Comparison of ENCODE assay signal across 7 mouse cellular contexts in the genomic region with DNA sequence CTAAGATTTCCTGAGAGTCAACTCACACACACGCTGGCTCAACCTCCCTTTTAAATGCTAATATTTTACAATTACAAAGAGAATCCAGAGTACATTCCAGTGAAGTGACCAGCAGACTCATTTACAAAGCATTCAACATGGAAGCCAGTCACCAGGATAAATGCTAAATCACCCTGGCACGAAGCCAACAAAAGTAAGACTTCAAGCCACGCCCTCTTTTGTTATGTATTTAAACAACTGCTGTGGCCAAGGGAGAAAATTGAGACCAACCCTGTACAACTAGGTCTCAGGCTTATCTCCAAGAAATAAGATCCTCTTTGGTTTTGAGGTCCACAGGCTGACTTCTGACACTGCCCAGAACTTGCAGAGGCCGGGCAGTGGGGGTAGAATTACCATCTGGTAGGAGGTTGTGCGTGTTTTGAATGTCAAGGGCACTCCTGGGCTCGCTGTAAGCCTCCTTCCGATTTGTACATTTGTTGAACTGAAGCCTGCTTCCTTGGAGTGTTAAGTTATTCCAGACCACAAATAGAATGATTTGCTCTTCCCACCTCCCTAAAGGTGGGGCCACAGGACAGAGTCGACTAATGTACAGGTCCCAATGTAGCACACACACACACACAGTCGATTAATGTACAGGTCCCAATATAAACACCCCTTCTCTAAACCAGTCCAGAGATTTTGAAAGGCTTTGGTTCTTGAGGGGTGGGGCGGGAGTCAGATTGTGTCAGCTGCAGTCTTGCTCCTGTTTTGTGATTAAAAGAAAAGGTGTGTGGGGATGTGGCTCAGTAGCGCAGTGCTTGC. TPM values are rescaled to one million over a fixed set of nuclear protein-coding genes. Genes with fewer than 3 reads are reported as not detected.
DNase-seq lines count a peak whose midpoint lies in the region; ATAC-seq and TF ChIP-seq lines count a peak whose summit lies in the region.

No protein-coding gene starts in this region.

- H3K9ac ChIP-seq in MEL (ENCODE audit: control insufficient read depth, low read depth, low read length, poor library complexity, severe bottlenecking): no peak overlapping the region

- no peaks in the 10 kb centered on the region for H3K27me3 ChIP-seq in C2C12 (ENCODE audit: control insufficient read depth, insufficient read depth, insufficient read length)
- no peaks in the 10 kb centered on the region for H3K27me3 ChIP-seq in MEL (ENCODE audit: control insufficient read depth in 1 of 2, insufficient read depth in 2 of 2, low read length in 2 of 2)

- H3K27ac ChIP-seq in MEL (ENCODE audit: control insufficient read depth, low read depth, low read length): no peak overlapping the region

- no peaks in the 10 kb centered on the region for H3K9me3 ChIP-seq in MEL (replicated peaks; ENCODE audit: insufficient read depth, low read length)

- no peak for ATAC-seq in activated CD4-positive, CD25-positive, alpha-beta regulatory T cell, adult 4 months

- DNase-seq in MEL (ENCODE audit: low read depth, low spot score): peak; percentile 75
- peak; percentile 81 for DNase-seq in fibroblast of lung, adult 2 months (ENCODE audit: low read depth)
- DNase-seq in kidney, postnatal 36 days: peak; percentile 26 to 44
- peak; percentile 26 for DNase-seq in neural tube, embryonic 10.5 days (ENCODE audit: extremely low spot score, low spot score)
- no peak for DNase-seq in right cerebral cortex, postnatal 25 days

- no peak for TF ChIP-seq EP300 in MEL (IDR thresholded peaks at IDR 0.05; ENCODE audit: low read depth in 1 of 2, low read length in 2 of 2)

- H3K79me3 ChIP-seq in C2C12 (ENCODE audit: low read depth): no peaks in the 10 kb centered on the region

- no peak overlapping the region for H3ac ChIP-seq in C2C12 (ENCODE audit: control insufficient read depth, insufficient read length, low read depth)

- H3K36me3 ChIP-seq in C2C12 (ENCODE audit: control insufficient read depth, insufficient read depth) (no peaks in the 10 kb centered on the region), MEL (ENCODE audit: control insufficient read depth in 1 of 2, insufficient read depth in 2 of 2, low read length in 2 of 2) (peaks cover 0 to 15% of the 10 kb centered on the region in 2 experiments; a peak in 2 of 4 replicates)

- TF ChIP-seq POLR2A in MEL (IDR thresholded peaks at IDR 0.05; ENCODE audit: control insufficient read depth in 1 of 2, insufficient read depth in 1 of 2, low read depth in 1 of 2, low read length in 2 of 2, poor library complexity in 1 of 2): no peak

- TF ChIP-seq RAD21 in MEL (IDR thresholded peaks at IDR 0.05; ENCODE audit: low read depth, low read length): no peak

- no peaks in the 10 kb centered on the region for H3K79me2 ChIP-seq in C2C12 (ENCODE audit: control insufficient read depth, insufficient read depth)
- H3K79me2 ChIP-seq in MEL (ENCODE audit: control insufficient read depth, insufficient read depth, low read length, poor library complexity): no peaks in the 10 kb centered on the region

- TF ChIP-seq CTCF in C2C12 (IDR thresholded peaks at IDR 0.05; ENCODE audit: control insufficient read depth, insufficient read depth, insufficient read length): no peak
- TF ChIP-seq CTCF in MEL (IDR thresholded peaks at IDR 0.05 in 2 of 3, conservative IDR thresholded peaks at IDR 0.05 in 1 of 3; ENCODE audit: control insufficient read depth in 1 of 3, insufficient read depth in 1 of 3, low read depth in 2 of 3, low read length in 3 of 3, poor library complexity in 1 of 3, severe bottlenecking in 1 of 3): no peak

- H3K4me1 ChIP-seq in MEL (ENCODE audit: control insufficient read depth in 1 of 2, insufficient read depth in 2 of 2, low read length in 2 of 2): peaks cover 4 to 15% of the 10 kb centered on the region in 2 experiments; a peak in 2 of 4 replicates

- H3K4me3 ChIP-seq in C2C12 (ENCODE audit: insufficient read depth, poor library complexity, severe bottlenecking) (no peak overlapping the region), MEL (ENCODE audit: control insufficient read depth in 1 of 2, insufficient read depth in 1 of 2, low read depth in 2 of 2, low read length in 2 of 2) (no peak overlapping the region)

TF ChIP-seq in C2C12, 6 proteins besides CTCF, POLR2A, EP300 and RAD21:
- TF ChIP-seq CEBPB (IDR thresholded peaks at IDR 0.05; ENCODE audit: low read depth) (no peak), MAX (IDR thresholded peaks at IDR 0.05) (peak; percentile 52), FOSL1 (IDR thresholded peaks at IDR 0.05; ENCODE audit: insufficient read depth, low read length, poor library complexity, severe bottlenecking) (no peak), MYOD1 (IDR thresholded peaks at IDR 0.05; ENCODE audit: control insufficient read depth, insufficient read length, low read depth) (peak; percentile 7), USF1 (IDR thresholded peaks at IDR 0.05; ENCODE audit: low read depth) (no peak), MYOG (IDR thresholded peaks at IDR 0.05; ENCODE audit: control insufficient read depth, extremely low read depth, insufficient read length) (no peak)

TF ChIP-seq in MEL, 35 proteins besides CTCF, POLR2A, EP300 and RAD21:
- no peak for TF ChIP-seq NELFE (IDR thresholded peaks at IDR 0.05; ENCODE audit: low read depth, low read length)
- no peak for TF ChIP-seq MYB (IDR thresholded peaks at IDR 0.05; ENCODE audit: low read depth, low read length)
- TF ChIP-seq MEF2A (IDR thresholded peaks at IDR 0.05; ENCODE audit: extremely low read depth, insufficient replicate concordance, low read depth, low read length, poor library complexity, severe bottlenecking): no peak

RNA-seq across cellular contexts. Expression of a gene that starts 29.9 kb away (rescaled TPM):
- polyA plus RNA-seq in C2C12 (2012; fragmentation: generic; extraction: Trizol) (29.1 TPM), MEL (2012; ENCODE audit: insufficient read depth in 1 of 2, insufficient read length in 2 of 2, low read depth in 1 of 2, low replicate concordance in 2 of 2, missing spikeins in 1 of 2) (under 1 TPM in 1 of 2 experiments, not detected in 1; 0.15 TPM)
- total RNA-seq in MEL (2012; rRNA removed): 0.10 and 0.12 TPM in 2 replicates
- polyA plus RNA-seq in activated CD4-positive, CD25-positive, alpha-beta regulatory T cell, adult 4 months (2017; shearing (Covaris generic)): 1 to 10 TPM; 1.6 to 1.8 TPM

Comparison
In these comparisons a context has a peak if more than half of its experiments do, and no peak if none do; other contexts are left out.
1. RNA of a gene that starts 29.9 kb away (polyA plus RNA-seq): 29.1 TPM in C2C12 (single experiment); 1.6 to 1.8 TPM in activated CD4-positive, CD25-positive, alpha-beta regulatory T cell, adult 4 months and 0.15 TPM in MEL; every median in the first group is over 10 times any median in the second.